Comparison of ENCODE assay signal across 29 mouse cellular contexts in genomic region chr2:166309882-166310281, GRCm38 (mm10).
"Had no signal": no experiment of that assay in that cellular context is flagged by ENCODE, and none has a peak within 500 bp of the region (broad histone marks: within the 10 kb centered on the region; RNA-seq: fewer than 3 reads in every experiment).

No protein-coding gene starts in this region.

- H3K4me2 ChIP-seq: heart, embryonic 11.5 days; heart, embryonic 12.5 days; heart, embryonic 13.5 days; heart, embryonic 15.5 days; hindbrain, embryonic 12.5 days; hindbrain, embryonic 13.5 days; hindbrain, embryonic 14.5 days; hindbrain, embryonic 15.5 days; intestine, embryonic 15.5 days; kidney, embryonic 15.5 days had no signal

- H3K4me3 ChIP-seq: heart, embryonic 10.5 days; heart, embryonic 12.5 days; heart, embryonic 13.5 days; heart, embryonic 15.5 days; hindbrain, embryonic 10.5 days; hindbrain, embryonic 12.5 days; hindbrain, embryonic 13.5 days; hindbrain, embryonic 15.5 days; intestine, embryonic 15.5 days; kidney, embryonic 15.5 days; layer of hippocampus, adult 2 months; left cerebral cortex, adult 2 months had no signal

- DNase-seq: heart, postnatal 10 days; heart, postnatal 14 days; heart, postnatal 36 days; heart, postnatal 4 days; kidney, adult 11 months; kidney, adult 18-20 months; kidney, adult 2 months; kidney, adult 8-10 months; kidney, adult 9 months; kidney, postnatal 10 days; kidney, postnatal 14 days; kidney, postnatal 25 days; kidney, postnatal 36 days; kidney, postnatal 4 days; layer of hippocampus, adult 9-11 months had no signal

- H3K36me3 ChIP-seq: heart, embryonic 10.5 days; heart, embryonic 12.5 days; heart, embryonic 13.5 days; heart, embryonic 15.5 days; hindbrain, embryonic 10.5 days; hindbrain, embryonic 12.5 days; hindbrain, embryonic 13.5 days; hindbrain, embryonic 15.5 days; intestine, embryonic 15.5 days; kidney, embryonic 15.5 days had no signal

- H3K27me3 ChIP-seq: heart, embryonic 12.5 days; heart, embryonic 13.5 days; heart, embryonic 15.5 days; intestine, embryonic 15.5 days; kidney, embryonic 15.5 days had no signal
